In genomic region chr13:64745383-64745782, GRCm38 (mm10) we compare ENCODE assay signal across 17 mouse cellular contexts.
"Had no signal": no experiment of that assay in that cellular context is flagged by ENCODE, and none has a peak within 500 bp of the region (broad histone marks: within the 10 kb centered on the region; RNA-seq: fewer than 3 reads in every experiment).

No protein-coding gene starts in this region.

- H3K36me3 ChIP-seq: lung, embryonic 15.5 days; midbrain, embryonic 13.5 days; midbrain, embryonic 15.5 days; neural tube, embryonic 12.5 days; stomach, embryonic 15.5 days had no signal

- DNase-seq: lung, adult 2 months; lung, postnatal 14 days; lung, postnatal 36 days; right cerebral cortex, postnatal 14 days; thymus, adult 2 months; thymus, postnatal 25 days; thymus, postnatal 4 days had no signal

- H3K27ac ChIP-seq: lung, embryonic 15.5 days; macrophage; midbrain, embryonic 13.5 days; midbrain, embryonic 15.5 days; neural tube, embryonic 12.5 days; stomach, embryonic 15.5 days; stomach, postnatal 0 days had no signal

- H3K4me1 ChIP-seq: lung, embryonic 15.5 days; megakaryocyte, embryonic 14.5 days; midbrain, embryonic 13.5 days; midbrain, embryonic 15.5 days; neural tube, embryonic 12.5 days; stomach, embryonic 15.5 days had no signal

- H3K9me3 ChIP-seq: lung, embryonic 15.5 days; midbrain, embryonic 13.5 days; midbrain, embryonic 15.5 days; neural tube, embryonic 12.5 days; stomach, embryonic 15.5 days had no signal

- H3K27me3 ChIP-seq: lung, embryonic 15.5 days; megakaryocyte, embryonic 14.5 days; midbrain, embryonic 13.5 days; midbrain, embryonic 15.5 days; neural tube, embryonic 12.5 days; stomach, embryonic 15.5 days had no signal

- H3K9ac ChIP-seq: lung, embryonic 15.5 days; midbrain, embryonic 13.5 days; midbrain, embryonic 15.5 days; neural tube, embryonic 12.5 days; stomach, embryonic 15.5 days had no signal

- H3K4me2 ChIP-seq: lung, embryonic 15.5 days; midbrain, embryonic 11.5 days; midbrain, embryonic 13.5 days; midbrain, embryonic 15.5 days; neural tube, embryonic 12.5 days; stomach, embryonic 15.5 days had no signal

- ATAC-seq: lung, postnatal 0 days; midbrain, embryonic 13.5 days; midbrain, embryonic 15.5 days had no signal

- H3K4me3 ChIP-seq: lung, embryonic 15.5 days; megakaryocyte, embryonic 14.5 days; midbrain, embryonic 13.5 days; midbrain, embryonic 15.5 days; neural tube, embryonic 12.5 days; stomach, embryonic 15.5 days had no signal
